ENCODE assay signal across 17 mouse cellular contexts in the genomic region with DNA sequence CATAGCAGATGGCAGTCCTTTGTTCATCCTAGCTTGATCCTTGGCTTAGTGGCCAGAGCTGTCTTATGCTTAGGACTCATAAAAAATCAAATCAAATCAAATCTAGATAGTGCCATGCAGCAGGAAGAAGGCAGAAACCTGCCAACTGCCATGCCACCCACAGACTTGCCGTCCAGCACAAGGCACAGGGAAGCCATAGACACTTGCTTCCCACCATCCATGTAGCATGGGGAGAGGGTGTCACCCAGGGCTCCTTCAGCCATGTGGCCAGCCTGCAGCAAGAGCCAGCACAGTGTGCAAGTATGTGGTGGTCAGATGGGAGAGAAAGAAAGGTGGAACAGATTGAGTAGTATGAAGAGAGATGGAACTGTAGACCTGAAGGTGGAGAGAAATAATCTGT.
"Had no signal": no experiment of that assay in that cellular context is flagged by ENCODE, and none has a peak within 500 bp of the region (broad histone marks: within the 10 kb centered on the region; RNA-seq: fewer than 3 reads in every experiment).

No protein-coding gene starts in this region.

- H3K4me1 ChIP-seq: lung, embryonic 15.5 days; midbrain, embryonic 13.5 days; midbrain, embryonic 15.5 days; neural tube, embryonic 12.5 days; stomach, embryonic 15.5 days had no signal

- H3K9me3 ChIP-seq: lung, embryonic 15.5 days; midbrain, embryonic 13.5 days; midbrain, embryonic 15.5 days; neural tube, embryonic 12.5 days; stomach, embryonic 15.5 days had no signal

- H3K27me3 ChIP-seq: lung, embryonic 15.5 days; midbrain, embryonic 13.5 days; midbrain, embryonic 15.5 days; neural tube, embryonic 12.5 days; stomach, embryonic 15.5 days had no signal

- H3K4me2 ChIP-seq: lung, embryonic 15.5 days; midbrain, embryonic 11.5 days; midbrain, embryonic 13.5 days; midbrain, embryonic 15.5 days; neural tube, embryonic 12.5 days; stomach, embryonic 15.5 days had no signal

- H3K36me3 ChIP-seq: lung, embryonic 15.5 days; midbrain, embryonic 13.5 days; midbrain, embryonic 15.5 days; neural tube, embryonic 12.5 days; stomach, embryonic 15.5 days had no signal

- ATAC-seq: liver, postnatal 0 days; lung, postnatal 0 days; midbrain, embryonic 13.5 days; midbrain, embryonic 15.5 days had no signal

- H3K27ac ChIP-seq: lung, embryonic 15.5 days; macrophage; midbrain, embryonic 13.5 days; midbrain, embryonic 15.5 days; neural tube, embryonic 12.5 days; stomach, embryonic 15.5 days; stomach, postnatal 0 days had no signal

- H3K9ac ChIP-seq: liver, postnatal 0 days; lung, embryonic 15.5 days; midbrain, embryonic 13.5 days; midbrain, embryonic 15.5 days; neural tube, embryonic 12.5 days; stomach, embryonic 15.5 days had no signal

- H3K4me3 ChIP-seq: lung, embryonic 15.5 days; midbrain, embryonic 13.5 days; midbrain, embryonic 15.5 days; neural tube, embryonic 12.5 days; stomach, embryonic 15.5 days had no signal

- DNase-seq: liver, postnatal 0 days; lung, adult 2 months; lung, postnatal 14 days; lung, postnatal 36 days; right cerebral cortex, postnatal 14 days; thymus, adult 2 months; thymus, postnatal 25 days; thymus, postnatal 4 days had no signal
